ENCODE assay signal across 8 mouse cellular contexts in genomic region chr13:12680283-12680953, GRCm38 (mm10).
DNase-seq lines count a peak whose midpoint lies in the region; ATAC-seq lines count a peak whose summit lies in the region.
"Not testable (repeated sequence)": the region's sequence is repeated elsewhere in the genome, so short reads cannot be mapped to it uniquely, and the experiment has no call there.

No protein-coding gene starts in this region.

- H3K9ac ChIP-seq in embryonic facial prominence, embryonic 11.5 days (replicated peaks; ENCODE audit: low read length), result peak overlapping the region; percentile 25; the same call in 1 of the 2 replicates
- not testable (repeated sequence) for H3K9ac ChIP-seq in heart, embryonic 11.5 days (ENCODE audit: low read depth, low read length)

- not testable (repeated sequence) for H3K27ac ChIP-seq in embryonic facial prominence, embryonic 11.5 days (replicated peaks; ENCODE audit: low read depth, low read length); heart, embryonic 11.5 days (ENCODE audit: low read depth, low read length); limb, embryonic 10.5 days

- not testable (repeated sequence) for H3K4me1 ChIP-seq in embryonic facial prominence, embryonic 11.5 days (ENCODE audit: control insufficient read depth, insufficient read depth, low read length); heart, embryonic 11.5 days (ENCODE audit: control insufficient read depth, insufficient read depth, low read length); limb, embryonic 10.5 days

- ATAC-seq in embryonic facial prominence, embryonic 11.5 days (replicated peaks; ENCODE audit: insufficient number of reproducible peaks, low FRiP score, low TSS enrichment, low read depth), result peak; percentile 71
- 0 out of 2 replicates have a peak, but pooled peaks have one; percentile 22 for ATAC-seq in heart, embryonic 11.5 days (replicated peaks; ENCODE audit: insufficient number of reproducible peaks, low FRiP score, low TSS enrichment)

- H3K27me3 ChIP-seq in embryonic facial prominence, embryonic 11.5 days (ENCODE audit: control insufficient read depth, insufficient read depth, low read length); heart, embryonic 11.5 days (ENCODE audit: control insufficient read depth, insufficient read depth, low read length); limb, embryonic 10.5 days (ENCODE audit: low read depth, poor library complexity, severe bottlenecking): not testable (repeated sequence)

- DNase-seq in 3T3-L1 (ENCODE audit: low read depth, low spot score), result peak; percentile 77
- DNase-seq in adrenal gland, postnatal 36 days, result peak; percentile 50 to 64
- DNase-seq in embryonic facial prominence, embryonic 11.5 days (ENCODE audit: low spot score), result peak; percentile 76
- DNase-seq in kidney, adult 8-10 months, result peak; percentile 49 to 72
- DNase-seq in limb, embryonic 10.5 days (ENCODE audit: low spot score), result peak; percentile 52
- DNase-seq in mesoderm, embryonic 11.5 days (ENCODE audit: low read depth, low spot score), result peak; percentile 54
- DNase-seq in right cerebral cortex, adult 2 months (ENCODE audit: low spot score in 2 of 2), result peak; percentile 57 to 58

- 15% methylated on average over 19 of the region's 19 CpGs for WGBS in embryonic facial prominence, embryonic 11.5 days
- 11% methylated on average over 19 of the region's 19 CpGs for WGBS in heart, embryonic 11.5 days (ENCODE audit: insufficient replicate concordance)
- 15% methylated on average over 19 of the region's 19 CpGs for whole genome bisulfite sequencing in limb, embryonic 10.5 days

- not testable (repeated sequence) for H3K4me2 ChIP-seq in embryonic facial prominence, embryonic 11.5 days (ENCODE audit: low read depth, low read length)
- peak overlapping the region; percentile 58 for H3K4me2 ChIP-seq in heart, embryonic 11.5 days

- not testable (repeated sequence) for H3K4me3 ChIP-seq in embryonic facial prominence, embryonic 11.5 days (ENCODE audit: low read depth, low read length)
- H3K4me3 ChIP-seq in heart, embryonic 11.5 days (ENCODE audit: low read depth, low read length), result peak overlapping the region; percentile 30
- H3K4me3 ChIP-seq in limb, embryonic 10.5 days, result 0 out of 2 replicates have a peak overlapping the region, but pooled peaks have one; percentile 5

- H3K9me3 ChIP-seq in embryonic facial prominence, embryonic 11.5 days (replicated peaks; ENCODE audit: control insufficient read depth, low read length); heart, embryonic 11.5 days (replicated peaks; ENCODE audit: control insufficient read depth, low read length); limb, embryonic 10.5 days (replicated peaks): not testable (repeated sequence)

- not testable (repeated sequence) for H3K36me3 ChIP-seq in embryonic facial prominence, embryonic 11.5 days (replicated peaks; ENCODE audit: control insufficient read depth, insufficient read depth, low read depth, low read length); heart, embryonic 11.5 days (ENCODE audit: control insufficient read depth, insufficient read depth, low read length); limb, embryonic 10.5 days
